Mouse (Mus musculus): Measurements from ENCODE around the gene Slamf9.
A peak's percentile ranks its signal among the peaks of the same experiment; 100 is the strongest.

Gene Slamf9

GRCm38 (mm10) chr1:172461602-172462001, 13.6 kb upstream of the Slamf9 start:
- no peak for DNase-seq (ENCODE audit: low read depth, low spot score)

- no peak for DNase-seq (ENCODE audit: low read depth, low spot score)
Measured at GRCm38 (mm10) chr1:172462534-172462933, 12.6 kb upstream of the Slamf9 start.

GRCm38 (mm10) chr1:172463387-172464333, 11.5 kb upstream of the Slamf9 start:
- DNase-seq (ENCODE audit: low read depth, low spot score): no peak

- no peak for DNase-seq (ENCODE audit: low read depth, low spot score)
Measured at GRCm38 (mm10) chr1:172468301-172468877, 6.8 kb upstream of the Slamf9 start.

- no peak for DNase-seq (ENCODE audit: low read depth, low spot score)
Measured at GRCm38 (mm10) chr1:172469373-172469772, 5.8 kb upstream of the Slamf9 start.

- DNase-seq (ENCODE audit: low read depth, low spot score): no peak
Measured at GRCm38 (mm10) chr1:172469810-172470448, 5.2 kb upstream of the Slamf9 start.

- DNase-seq (ENCODE audit: low read depth, low spot score): no peak
Measured at GRCm38 (mm10) chr1:172472909-172473308, 2.2 kb upstream of the Slamf9 start.

GRCm38 (mm10) chr1:172474196-172474595, 962 bp upstream of the Slamf9 start:
- DNase-seq (ENCODE audit: low read depth, low spot score): no peak

- DNase-seq (ENCODE audit: low read depth, low spot score): no peak
Measured at GRCm38 (mm10) chr1:172478020-172478419, 2.9 kb downstream of the Slamf9 start.

GRCm38 (mm10) chr1:172480376-172480775, 5.2 kb downstream of the Slamf9 start:
- DNase-seq (ENCODE audit: low read depth, low spot score): no peak

GRCm38 (mm10) chr1:172481111-172481510, 6.0 kb downstream of the Slamf9 start:
- DNase-seq (ENCODE audit: low read depth, low spot score): no peak

- peak; percentile 93 for DNase-seq (ENCODE audit: low read depth, low spot score)
Measured at GRCm38 (mm10) chr1:172481540-172482280, 6.6 kb downstream of the Slamf9 start, which contains the start of gene Igsf9. Gene Igsf9 (plus strand): TSS chr1:172481788.

- no peak for DNase-seq (ENCODE audit: low read depth, low spot score)
Measured at GRCm38 (mm10) chr1:172482518-172483360, 7.6 kb downstream of the Slamf9 start.

GRCm38 (mm10) chr1:172483361-172483660, 8.2 kb downstream of the Slamf9 start:
- no peak for DNase-seq (ENCODE audit: low read depth, low spot score)

- DNase-seq (ENCODE audit: low read depth, low spot score): no peak
Measured at GRCm38 (mm10) chr1:172484236-172484635, 9.1 kb downstream of the Slamf9 start.

GRCm38 (mm10) chr1:172484671-172485070, 9.5 kb downstream of the Slamf9 start:
- DNase-seq (ENCODE audit: low read depth, low spot score): no peak

- DNase-seq (ENCODE audit: low read depth, low spot score): no peak
Measured at GRCm38 (mm10) chr1:172485821-172486220, 10.7 kb downstream of the Slamf9 start.

GRCm38 (mm10) chr1:172486236-172486635, 11.1 kb downstream of the Slamf9 start:
- no peak for DNase-seq (ENCODE audit: low read depth, low spot score)

GRCm38 (mm10) chr1:172486651-172487050, 11.5 kb downstream of the Slamf9 start:
- DNase-seq (ENCODE audit: low read depth, low spot score): no peak

GRCm38 (mm10) chr1:172487859-172488258, 12.7 kb downstream of the Slamf9 start:
- no peak for DNase-seq (ENCODE audit: low read depth, low spot score)

- no peak for DNase-seq (ENCODE audit: low read depth, low spot score)
Measured at GRCm38 (mm10) chr1:172488831-172489230, 13.7 kb downstream of the Slamf9 start.
